24 mouse cellular contexts compared by ENCODE assay signal in the genomic region with DNA sequence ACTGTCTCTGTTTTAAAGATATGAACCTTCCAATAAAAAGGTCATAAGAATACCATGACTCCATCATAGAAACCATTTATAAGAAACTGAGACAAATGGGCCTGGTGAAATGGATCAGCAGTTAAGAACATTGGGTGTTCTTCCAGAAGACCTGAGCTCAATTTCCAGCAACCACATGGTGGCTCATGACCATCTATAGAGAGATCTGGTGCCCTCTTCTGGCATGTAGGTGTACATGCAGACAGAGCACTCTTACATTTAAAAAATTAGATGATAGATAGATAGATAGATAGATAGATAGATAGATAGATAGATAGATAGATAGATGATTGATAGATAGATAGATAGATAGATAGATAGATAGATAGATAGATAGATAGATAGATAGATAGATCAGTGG. TPM values are rescaled to one million over a fixed set of nuclear protein-coding genes. Genes with fewer than 3 reads are reported as not detected.
DNase-seq lines count a peak whose midpoint lies in the region; ATAC-seq and TF ChIP-seq lines count a peak whose summit lies in the region.
"Not testable (repeated sequence)": the region's sequence is repeated elsewhere in the genome, so short reads cannot be mapped to it uniquely, and the experiment has no call there.
"Had no signal": no experiment of that assay in that cellular context is flagged by ENCODE, and none has a peak within 500 bp of the region (broad histone marks: within the 10 kb centered on the region; RNA-seq: fewer than 3 reads in every experiment).

No protein-coding gene starts in this region.

- not testable (repeated sequence) for H3K9ac ChIP-seq in forebrain, postnatal 0 days; liver, embryonic 14.5 days (replicated peaks)

- not testable (repeated sequence) for H3K4me3 ChIP-seq in forebrain, postnatal 0 days (ENCODE audit: low read depth, low read length); liver, embryonic 14.5 days (ENCODE audit: insufficient read depth in 1 of 2, low read depth in 2 of 2, low read length in 2 of 2)

- H3K9me3 ChIP-seq in forebrain, postnatal 0 days (ENCODE audit: low read length); liver, embryonic 14.5 days (ENCODE audit: control insufficient read depth, low read length): not testable (repeated sequence)

- H3K27ac ChIP-seq in forebrain, postnatal 0 days (ENCODE audit: low read depth, low read length); liver, embryonic 14.5 days: not testable (repeated sequence)

- DNase-seq in 416B (ENCODE audit: low read depth) (peak; percentile 61), ES-CJ7 (ENCODE audit: low read depth, low spot score) (peak; percentile 41), ZHBTc4 (ENCODE audit: low read depth, low spot score) (peak; percentile 55)
- DNase-seq in forebrain, postnatal 0 days; liver, embryonic 14.5 days (ENCODE audit: low read depth in 3 of 3, low spot score in 3 of 3): not testable (repeated sequence)
- DNase-seq in kidney, adult 9 months: peak; percentile 25
- peak; percentile 16 for DNase-seq in naive thymus-derived CD4-positive, alpha-beta T cell, adult 2 months (ENCODE audit: low read depth)

- TF ChIP-seq EP300 in liver, embryonic 14.5 days (IDR thresholded peaks at IDR 0.05; ENCODE audit: low read depth): not testable (repeated sequence)

- ATAC-seq in forebrain, postnatal 0 days; liver, embryonic 14.5 days (ENCODE audit: insufficient read depth): not testable (repeated sequence)

- H3K36me3 ChIP-seq in forebrain, postnatal 0 days (ENCODE audit: insufficient read depth); liver, embryonic 14.5 days (replicated peaks; ENCODE audit: control insufficient read depth, insufficient read depth, low read depth): not testable (repeated sequence)

- H3K4me2 ChIP-seq in forebrain, postnatal 0 days (ENCODE audit: low read depth); liver, embryonic 14.5 days (ENCODE audit: low read depth): not testable (repeated sequence)

- TF ChIP-seq CTCF in forebrain, postnatal 0 days (IDR thresholded peaks at IDR 0.05; ENCODE audit: low read depth): 0 out of 2 replicates have a peak, but pooled peaks have one; percentile 2
- TF ChIP-seq CTCF in liver, embryonic 14.5 days (IDR thresholded peaks at IDR 0.05; ENCODE audit: low read depth): peak; percentile 27; the same call in 1 of the 2 replicates

- H3K4me1 ChIP-seq in forebrain, postnatal 0 days (ENCODE audit: insufficient read depth); liver, embryonic 14.5 days (replicated peaks; ENCODE audit: control insufficient read depth in 2 of 2, insufficient read depth in 2 of 2, low read length in 1 of 2): not testable (repeated sequence)

- H3K27me3 ChIP-seq in forebrain, postnatal 0 days (ENCODE audit: insufficient read depth, low read length); liver, embryonic 14.5 days (ENCODE audit: control insufficient read depth, insufficient read depth, low read length): not testable (repeated sequence)

RNA-seq across cellular contexts. Expression of gene Olfr6, which starts 3.8 kb away (rescaled TPM):
- total RNA-seq in forebrain, postnatal 0 days (2014; rRNA removed): not detected in 2 replicates
- not detected in 2 replicates for polyA plus RNA-seq in forebrain, postnatal 0 days (2015; fragmentation: Nextera tagmentation; extraction: Ambion mirVana)
- polyA plus RNA-seq in liver, embryonic 14.5 days (2012; rRNA removed): not detected in 2 replicates
- polyA plus RNA-seq in liver, embryonic 14.5 days (2014; fragmentation: Nextera tagmentation; extraction: Ambion mirVana): not detected in 2 replicates
- total RNA-seq: gastrocnemius, adult 8-10 months; granulocyte monocyte progenitor cell, adult 5-6 weeks; heart, postnatal 14 days; layer of hippocampus, adult 18-20 months; left cerebral cortex, postnatal 25 days; megakaryocyte-erythroid progenitor cell, adult 5-6 weeks had no signal
- polyA plus RNA-seq: embryonic facial prominence, embryonic 10.5 days; forebrain, embryonic 11.5 days; heart, embryonic 12.5 days; hindbrain, embryonic 12.5 days; intestine, embryonic 14.5 days; kidney, embryonic 15.5 days; limb, embryonic 14.5 days; liver, embryonic 16.5 days; midbrain, embryonic 16.5 days had no signal

RNA-seq across cellular contexts. Expression of gene Olfr711, which starts 7.8 kb away (rescaled TPM):
- total RNA-seq in forebrain, postnatal 0 days (2014; rRNA removed): not detected in 2 replicates
- polyA plus RNA-seq in forebrain, postnatal 0 days (2015; fragmentation: Nextera tagmentation; extraction: Ambion mirVana): not detected in 2 replicates
- polyA plus RNA-seq in liver, embryonic 14.5 days (2012; rRNA removed): not detected in 2 replicates
- polyA plus RNA-seq in liver, embryonic 14.5 days (2014; fragmentation: Nextera tagmentation; extraction: Ambion mirVana): not detected in 2 replicates
- total RNA-seq: adrenal gland, postnatal 14 days; gastrocnemius, adult 8-10 months; granulocyte monocyte progenitor cell, adult 5-6 weeks; heart, postnatal 14 days; layer of hippocampus, adult 18-20 months; layer of hippocampus, postnatal 36 days; left cerebral cortex, postnatal 25 days; megakaryocyte-erythroid progenitor cell, adult 5-6 weeks had no signal
- polyA plus RNA-seq: embryonic facial prominence, embryonic 10.5 days; forebrain, embryonic 11.5 days; heart, embryonic 12.5 days; hindbrain, embryonic 12.5 days; intestine, embryonic 14.5 days; kidney, embryonic 15.5 days; limb, embryonic 14.5 days; liver, embryonic 16.5 days; midbrain, embryonic 16.5 days had no signal

RNA-seq across cellular contexts. Expression of gene Olfr710, which starts 19.4 kb away (rescaled TPM):
- total RNA-seq in forebrain, postnatal 0 days (2014; rRNA removed): not detected in 2 replicates
- polyA plus RNA-seq in forebrain, postnatal 0 days (2015; fragmentation: Nextera tagmentation; extraction: Ambion mirVana): not detected in 2 replicates
- polyA plus RNA-seq in liver, embryonic 14.5 days (2012; rRNA removed): not detected in 2 replicates
- not detected in 2 replicates for polyA plus RNA-seq in liver, embryonic 14.5 days (2014; fragmentation: Nextera tagmentation; extraction: Ambion mirVana)
- total RNA-seq: adrenal gland, postnatal 14 days; gastrocnemius, adult 8-10 months; granulocyte monocyte progenitor cell, adult 5-6 weeks; heart, postnatal 14 days; layer of hippocampus, adult 18-20 months; layer of hippocampus, postnatal 36 days; left cerebral cortex, postnatal 25 days; megakaryocyte-erythroid progenitor cell, adult 5-6 weeks had no signal
- polyA plus RNA-seq: embryonic facial prominence, embryonic 10.5 days; forebrain, embryonic 11.5 days; heart, embryonic 12.5 days; hindbrain, embryonic 12.5 days; intestine, embryonic 14.5 days; kidney, embryonic 15.5 days; limb, embryonic 14.5 days; liver, embryonic 16.5 days; midbrain, embryonic 16.5 days had no signal

RNA-seq across cellular contexts. Expression of gene Olfr709-ps1, which starts 35.5 kb away (rescaled TPM):
- not detected in 2 replicates for total RNA-seq in forebrain, postnatal 0 days (2014; rRNA removed)
- not detected in 2 replicates for polyA plus RNA-seq in forebrain, postnatal 0 days (2015; fragmentation: Nextera tagmentation; extraction: Ambion mirVana)
- not detected in 2 replicates for polyA plus RNA-seq in liver, embryonic 14.5 days (2012; rRNA removed)
- not detected in 2 replicates for polyA plus RNA-seq in liver, embryonic 14.5 days (2014; fragmentation: Nextera tagmentation; extraction: Ambion mirVana)
- total RNA-seq: gastrocnemius, adult 8-10 months; granulocyte monocyte progenitor cell, adult 5-6 weeks; heart, postnatal 14 days; layer of hippocampus, adult 18-20 months; layer of hippocampus, postnatal 36 days; left cerebral cortex, postnatal 25 days; megakaryocyte-erythroid progenitor cell, adult 5-6 weeks had no signal
- polyA plus RNA-seq: embryonic facial prominence, embryonic 10.5 days; forebrain, embryonic 11.5 days; heart, embryonic 12.5 days; hindbrain, embryonic 12.5 days; intestine, embryonic 14.5 days; kidney, embryonic 15.5 days; limb, embryonic 14.5 days; liver, embryonic 16.5 days; midbrain, embryonic 16.5 days had no signal

RNA-seq across cellular contexts. Expression of gene Olfr2, which starts 38.4 kb away (rescaled TPM):
- not detected in 2 replicates for total RNA-seq in forebrain, postnatal 0 days (2014; rRNA removed)
- not detected in 2 replicates for polyA plus RNA-seq in forebrain, postnatal 0 days (2015; fragmentation: Nextera tagmentation; extraction: Ambion mirVana)
- polyA plus RNA-seq in liver, embryonic 14.5 days (2012; rRNA removed): not detected in 2 replicates
- not detected in 2 replicates for polyA plus RNA-seq in liver, embryonic 14.5 days (2014; fragmentation: Nextera tagmentation; extraction: Ambion mirVana)
- total RNA-seq: adrenal gland, postnatal 14 days; gastrocnemius, adult 8-10 months; granulocyte monocyte progenitor cell, adult 5-6 weeks; heart, postnatal 14 days; layer of hippocampus, adult 18-20 months; layer of hippocampus, postnatal 36 days; left cerebral cortex, postnatal 25 days; megakaryocyte-erythroid progenitor cell, adult 5-6 weeks had no signal
- polyA plus RNA-seq: embryonic facial prominence, embryonic 10.5 days; forebrain, embryonic 11.5 days; heart, embryonic 12.5 days; hindbrain, embryonic 12.5 days; intestine, embryonic 14.5 days; kidney, embryonic 15.5 days; limb, embryonic 14.5 days; liver, embryonic 16.5 days; midbrain, embryonic 16.5 days had no signal
